Mouse (Mus musculus): ENCODE measurements around the gene Rora.

GRCm38 (mm10) chr9:68773770-68774169, 120.2 kb downstream of the Rora start:
- no peak for TF ChIP-seq POLR2A (IDR thresholded peaks at IDR 0.05; ENCODE audit: insufficient read length, low read depth)
- TF ChIP-seq CEBPB (IDR thresholded peaks at IDR 0.05; ENCODE audit: insufficient read depth, poor library complexity, severe bottlenecking) = no peak
- no peak for TF ChIP-seq TCF12 (IDR thresholded peaks at IDR 0.05; ENCODE audit: insufficient read depth, poor library complexity, severe bottlenecking)
- TF ChIP-seq MYOD1 (IDR thresholded peaks at IDR 0.05; ENCODE audit: control insufficient read depth in 1 of 3, insufficient read length in 2 of 3, low read depth in 2 of 3) = no peak
- no peak for TF ChIP-seq USF1 (IDR thresholded peaks at IDR 0.05; ENCODE audit: low read depth)
- TF ChIP-seq TCF3 (IDR thresholded peaks at IDR 0.05; ENCODE audit: insufficient read length, low read depth) = no peak
- TF ChIP-seq MAX (IDR thresholded peaks at IDR 0.05; ENCODE audit: low read depth) = no peak
- TF ChIP-seq POLR2AphosphoS2 (IDR thresholded peaks at IDR 0.05; ENCODE audit: insufficient read length, low read depth) = no peak
- no peak for TF ChIP-seq REST (IDR thresholded peaks at IDR 0.05; ENCODE audit: insufficient read depth, insufficient read length)
- no peak for TF ChIP-seq E2F4 (IDR thresholded peaks at IDR 0.05; ENCODE audit: insufficient read depth)
- no peak for TF ChIP-seq SRF (IDR thresholded peaks at IDR 0.05; ENCODE audit: control insufficient read depth, insufficient read length, low read depth)
